Mouse (Mus musculus) gonadal fat pad, adult 2 months (tissue): ENCODE measurements at regions not wholly inside any gene's neighbourhood (a gene's known extent, or its start where the extent isn't known, plus 50 kb on each side); places are given as distances from the start of the nearest gene placed in this dataset.
"Not testable (repeated sequence)": the region's sequence is repeated elsewhere in the genome, so short reads cannot be mapped to it uniquely, and the experiment has no call there.

ENCODE experiments used
- DNase-seq: peaks from one replicate; pipeline ENCODE4 v3.0.0-alpha.2; 2012; ENCODE audit warnings: low read depth

- no peak for DNase-seq
Observed at GRCm38 (mm10) chr1:47646681-47647080, 754.0 kb upstream of the Slc39a10 start.

- DNase-seq, result no peak
Observed at GRCm38 (mm10) chr1:47606597-47606996, 713.9 kb upstream of the Slc39a10 start.

- DNase-seq, result no peak
Observed at GRCm38 (mm10) chr1:47603989-47604360, 711.3 kb upstream of the Slc39a10 start.

DNA sequence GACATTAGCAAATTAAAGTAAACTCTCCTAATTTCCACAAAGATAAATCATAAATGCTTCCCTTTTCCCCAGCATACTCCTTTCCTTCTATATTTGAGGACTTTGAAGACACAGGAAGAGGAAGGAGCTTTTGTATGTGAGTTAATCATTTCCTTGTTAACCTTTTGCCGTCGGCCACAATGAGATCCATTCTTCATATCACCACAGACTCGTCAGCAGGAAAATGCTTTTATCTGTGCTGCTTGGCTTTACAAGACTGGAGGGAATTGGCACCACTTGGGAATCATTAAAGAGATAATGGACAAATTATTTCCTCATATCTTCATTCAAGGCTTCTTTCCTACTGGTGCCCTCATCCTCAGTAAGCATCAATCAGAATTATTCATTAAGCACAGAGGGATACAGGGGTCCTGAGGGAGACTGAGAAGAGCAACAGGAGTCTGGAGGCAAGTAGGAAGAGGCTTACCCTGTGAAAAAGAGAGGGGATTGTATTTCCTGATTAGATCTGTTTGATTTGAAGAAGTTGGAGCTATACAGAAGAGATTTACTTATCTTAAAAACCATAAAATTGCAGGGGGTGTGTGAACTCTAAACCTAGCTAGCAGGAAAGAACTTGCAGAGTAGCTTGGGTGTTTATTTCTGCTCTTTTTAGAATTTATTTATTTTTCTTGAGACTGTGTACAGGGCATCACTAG, 710.8 kb upstream of the Slc39a10 start:
- DNase-seq, result no peak

DNA sequence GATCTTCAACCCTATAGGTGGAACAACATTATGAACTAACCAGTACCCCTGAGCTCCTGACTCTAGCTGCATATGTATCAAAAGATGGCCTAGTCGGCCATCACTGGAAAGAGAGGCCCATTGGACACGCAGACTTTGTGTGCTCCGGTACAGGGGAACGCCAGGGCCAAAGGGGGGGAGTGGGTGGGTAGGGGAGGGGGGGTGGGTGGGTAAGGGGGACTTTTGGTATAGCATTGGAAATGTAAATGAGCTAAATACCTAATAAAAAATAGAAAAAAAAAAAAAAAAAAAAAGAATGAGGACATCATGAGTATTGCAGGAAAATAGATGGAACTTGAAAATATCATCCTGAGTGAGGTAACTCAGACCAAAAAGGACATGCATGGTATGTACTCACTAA, 701.0 kb upstream of the Slc39a10 start:
- DNase-seq, result not testable (repeated sequence)

DNA sequence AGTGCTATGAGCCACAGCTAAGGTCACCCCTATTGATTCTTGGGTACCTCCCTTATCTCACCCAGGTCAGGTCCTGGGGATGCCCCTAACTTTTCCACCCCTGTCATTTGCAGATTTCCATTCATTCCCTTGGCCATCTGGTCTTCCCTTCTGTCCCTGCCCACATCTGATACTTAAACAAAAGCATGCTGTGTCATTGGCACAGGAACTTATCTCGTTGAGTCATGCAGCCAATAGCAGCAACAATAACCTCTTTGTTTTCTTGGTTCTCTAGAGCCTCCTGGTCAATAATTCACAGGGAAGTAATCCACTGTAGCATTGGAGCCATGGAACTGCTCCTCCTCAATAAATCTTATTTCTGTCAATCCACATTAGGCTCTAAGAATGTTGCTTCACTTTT, 653.0 kb upstream of the Slc39a10 start:
- no peak for DNase-seq

GRCm38 (mm10) chr1:47511426-47511825, 618.8 kb upstream of the Slc39a10 start:
- DNase-seq, result no peak

GRCm38 (mm10) chr1:47507801-47508200, 615.1 kb upstream of the Slc39a10 start:
- no peak for DNase-seq

DNA sequence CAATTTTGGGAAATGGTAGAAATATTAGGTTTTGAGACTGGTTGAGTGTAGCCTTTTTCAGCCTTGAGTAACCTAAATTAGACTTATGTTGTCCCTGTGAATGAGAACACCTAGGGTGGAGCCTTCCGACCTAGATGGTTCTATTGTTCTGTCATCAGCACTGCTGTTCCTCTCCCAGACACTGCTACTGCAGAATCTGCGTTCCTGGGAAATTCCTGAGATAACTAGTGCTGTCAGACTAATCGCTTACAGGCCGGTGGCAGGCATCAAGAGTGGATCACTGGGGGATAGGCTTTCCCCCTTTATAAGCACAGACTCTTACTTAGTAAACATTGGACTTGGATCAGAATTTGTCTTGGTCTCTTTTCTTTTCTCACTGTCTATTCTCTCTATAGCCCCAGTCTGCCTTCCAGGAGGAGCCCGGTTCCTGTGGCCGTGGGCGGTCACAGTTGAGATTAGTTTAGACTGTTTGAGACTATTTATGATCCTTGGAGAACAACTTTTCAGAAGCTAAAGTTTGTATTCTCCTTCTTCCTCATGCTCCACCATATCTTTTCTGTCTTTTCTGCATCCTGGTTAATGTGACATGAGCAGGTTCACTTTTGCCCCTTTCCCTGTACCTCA, 596.0 kb upstream of the Slc39a10 start:
- DNase-seq, result no peak

- no peak for DNase-seq
Observed at GRCm38 (mm10) chr1:47486087-47486486, 593.4 kb upstream of the Slc39a10 start.

DNA sequence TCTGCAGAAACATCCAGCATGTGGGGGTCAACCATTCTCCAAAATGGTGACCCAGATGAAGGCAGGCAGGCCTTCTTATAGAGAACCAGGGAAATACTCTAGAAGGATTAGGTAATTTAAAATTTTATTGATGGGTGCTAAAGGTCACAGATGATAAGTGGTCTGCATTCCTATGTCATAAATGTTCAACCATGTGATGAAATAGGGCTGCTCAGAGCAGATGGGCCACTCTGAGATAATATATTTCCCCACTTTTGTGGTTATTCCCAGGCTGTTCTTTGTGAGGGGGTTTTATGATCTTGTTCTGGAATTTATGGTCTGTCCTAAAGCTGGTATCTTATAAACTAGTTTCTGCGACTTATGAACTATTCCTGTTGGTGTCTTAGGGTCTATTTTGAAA, 586.4 kb upstream of the Slc39a10 start:
- DNase-seq, result no peak

- no peak for DNase-seq
Observed at GRCm38 (mm10) chr1:47466573-47467253, 574.1 kb upstream of the Slc39a10 start.

- DNase-seq, result no peak
Observed at GRCm38 (mm10) chr1:47448737-47449489, 556.3 kb upstream of the Slc39a10 start.

- DNase-seq, result no peak
Observed at GRCm38 (mm10) chr1:47448070-47448469, 555.4 kb upstream of the Slc39a10 start.

GRCm38 (mm10) chr1:47446021-47446420, 553.4 kb upstream of the Slc39a10 start:
- DNase-seq, result no peak

GRCm38 (mm10) chr1:47432829-47433228, 540.2 kb upstream of the Slc39a10 start:
- no peak for DNase-seq

- DNase-seq, result no peak
Observed at GRCm38 (mm10) chr1:47405164-47405563, 512.5 kb upstream of the Slc39a10 start.

- DNase-seq, result no peak
Observed at GRCm38 (mm10) chr1:47386579-47386978, 493.9 kb upstream of the Slc39a10 start.

GRCm38 (mm10) chr1:47378795-47379194, 486.1 kb upstream of the Slc39a10 start:
- DNase-seq, result no peak

DNA sequence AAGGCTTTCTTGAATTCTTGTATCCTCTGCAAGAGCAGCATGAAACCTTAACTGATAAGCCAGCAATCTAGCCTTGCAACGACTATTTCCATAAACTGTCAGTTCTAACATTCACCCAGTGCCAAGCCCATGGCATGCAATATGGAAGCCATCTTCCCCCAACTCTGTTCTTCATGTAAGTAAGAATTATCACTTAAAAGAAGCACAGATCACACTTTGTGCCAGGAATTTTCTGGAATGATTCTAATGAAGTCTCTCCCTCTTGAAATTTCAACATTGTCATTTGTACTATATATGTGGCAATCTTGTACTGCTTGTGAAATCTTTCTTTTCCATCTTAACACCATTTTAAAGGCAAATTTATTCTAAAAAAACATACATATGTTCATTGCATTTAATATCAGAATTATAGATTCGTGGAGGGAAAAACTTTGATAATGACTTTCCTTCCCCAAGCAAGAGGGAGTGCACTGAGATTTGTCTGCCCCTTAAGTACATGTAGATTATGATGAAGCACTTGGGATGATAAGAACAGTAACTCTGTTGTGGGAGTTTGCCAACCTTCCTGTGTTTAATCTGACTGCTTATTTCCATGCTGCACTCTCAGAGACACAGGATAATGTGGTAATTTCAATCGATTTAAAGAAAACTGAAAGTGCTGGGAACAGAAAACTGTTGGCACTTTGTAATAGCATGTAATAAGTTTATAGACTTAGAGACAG, 447.2 kb upstream of the Slc39a10 start:
- no peak for DNase-seq

DNA sequence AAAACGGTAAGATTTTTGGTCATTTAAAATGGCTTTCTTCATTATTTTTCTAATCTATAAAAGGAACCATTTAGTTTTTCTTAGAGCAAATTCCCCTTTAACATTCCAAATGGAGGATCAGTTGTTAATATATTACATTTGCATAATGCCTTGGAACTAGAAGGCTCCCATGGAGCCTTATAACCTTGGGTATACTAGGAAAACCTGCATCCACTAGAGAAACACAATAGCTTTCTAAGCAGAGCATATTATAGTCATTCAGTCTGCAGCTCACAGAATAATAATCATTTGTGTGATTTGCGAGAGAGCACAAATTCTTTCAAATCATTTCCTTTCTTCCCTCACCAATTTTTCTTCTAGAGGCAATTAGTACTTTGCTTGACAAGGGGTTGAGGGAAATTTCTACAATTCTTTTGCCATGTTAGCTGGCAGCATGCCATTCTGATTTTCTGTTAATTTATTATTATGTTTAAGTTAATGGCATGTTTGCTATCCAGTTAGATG, 418.0 kb upstream of the Slc39a10 start:
- no peak for DNase-seq

DNA sequence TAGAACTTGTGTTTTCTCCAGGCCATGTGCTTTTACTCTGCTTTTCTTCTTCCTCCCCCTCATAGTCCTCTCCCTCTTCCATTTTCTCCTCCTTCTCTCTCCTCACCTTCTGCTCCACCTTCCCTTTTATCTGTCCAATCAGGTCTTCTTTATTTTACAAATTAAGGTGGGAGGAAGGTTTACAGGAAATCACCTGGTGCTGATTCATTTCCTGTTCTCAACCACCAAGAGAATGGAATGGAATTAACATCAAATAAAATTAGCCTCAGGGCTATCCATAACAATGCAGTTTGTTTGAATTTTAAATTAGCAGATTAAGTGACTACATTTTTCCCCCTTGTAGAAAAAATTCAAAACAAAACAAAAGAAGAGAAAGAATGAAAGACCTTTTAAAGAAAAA, 414.3 kb upstream of the Slc39a10 start:
- no peak for DNase-seq
